Mouse (Mus musculus) kidney, postnatal 0 days (tissue): Measurements from ENCODE around the gene Sin3a. TPM values are rescaled to one million over a fixed set of nuclear protein-coding genes. Genes with fewer than 3 reads are reported as not detected.
A peak's percentile ranks its signal among the peaks of the same experiment; 100 is the strongest.

Experiments
- ATAC-seq: fragments of 200-750 bp; cut with Nextera tagmentation; replicated peaks from 2 replicates; pipeline ENCODE4 v1.8.0; 2017; ENCODE audit warnings: low read depth, moderate number of reproducible peaks, moderate TSS enrichment, moderate library complexity; ENCODE audit not compliant: low FRiP score
- DNase-seq: peaks from one replicate; pipeline ENCODE4 v3.0.0-alpha.2; 2016; ENCODE audit warnings: low spot score
- H3K27ac ChIP-seq: fragments of 300-500 bp; sonication (generic); 2 replicates; pipeline ENCODE4 v1.5.1; 2014; ENCODE audit warnings: mild to moderate bottlenecking
- H3K27me3 ChIP-seq: fragments of 300-500 bp; sonication (generic); 2 replicates; pipeline ENCODE4 v1.6.1; 2014; ENCODE audit warnings: low read length, mixed read lengths; ENCODE audit not compliant: insufficient read depth
- H3K36me3 ChIP-seq: fragments of 300-500 bp; sonication (generic); 2 replicates; pipeline ENCODE4 v1.6.1; 2014; ENCODE audit warnings: low read length, mixed read lengths; ENCODE audit not compliant: insufficient read depth
- H3K4me1 ChIP-seq: fragments of 300-500 bp; sonication (generic); replicated peaks from 2 replicates; pipeline ENCODE4 v1.6.1; 2014; ENCODE audit warnings: antibody characterized with exemption, low read length, mixed read lengths; ENCODE audit not compliant: insufficient read depth
- H3K4me2 ChIP-seq: fragments of 300-500 bp; sonication (generic); 2 replicates; pipeline ENCODE4 v1.6.1; 2014; ENCODE audit warnings: mild to moderate bottlenecking, low read length, moderate library complexity, mixed read lengths
- H3K4me3 ChIP-seq: fragments of 300-500 bp; sonication (generic); replicated peaks from 2 replicates; pipeline ENCODE4 v1.5.1; 2014; ENCODE audit warnings: low read depth, low read length
- H3K9ac ChIP-seq: fragments of 300-500 bp; sonication (generic); 2 replicates; pipeline ENCODE4 v1.6.1; 2014; ENCODE audit warnings: low read depth, low read length
- H3K9me3 ChIP-seq: fragments of 300-500 bp; sonication (generic); replicated peaks from 2 replicates; pipeline ENCODE4 v1.6.1; 2016; ENCODE audit warnings: low read length, inconsistent platforms, mixed read lengths
- CTCF ChIP-seq: IDR thresholded peaks from 2 replicates; pipeline ENCODE4 v1.5.1; 2016; ENCODE audit warnings: antibody characterized with exemption, low read depth, mild to moderate bottlenecking, moderate library complexity
- WGBS: fragments of 180-500 bp; shearing (Covaris S2); extraction: QIAGEN DNeasy Blood & Tissue Kit; methylation state at CpG from one replicate; pipeline ENCODE4 v1.1.7; 2014; 5-methylcytosine and 5-hydroxymethylcytosine counted together
- polyA plus RNA-seq: library from polyadenylated mRNA; unstranded; fragments of >200 nt; fragmentation: Nextera tagmentation; extraction: Ambion mirVana; gene quantifications from 2 replicates; pipeline ENCODE4 v1.2.1, GENCODE M21; 2015

Gene Sin3a
- polyA plus RNA-seq, 1 experiment from 2014 or later: 21.3 TPM

DNA sequence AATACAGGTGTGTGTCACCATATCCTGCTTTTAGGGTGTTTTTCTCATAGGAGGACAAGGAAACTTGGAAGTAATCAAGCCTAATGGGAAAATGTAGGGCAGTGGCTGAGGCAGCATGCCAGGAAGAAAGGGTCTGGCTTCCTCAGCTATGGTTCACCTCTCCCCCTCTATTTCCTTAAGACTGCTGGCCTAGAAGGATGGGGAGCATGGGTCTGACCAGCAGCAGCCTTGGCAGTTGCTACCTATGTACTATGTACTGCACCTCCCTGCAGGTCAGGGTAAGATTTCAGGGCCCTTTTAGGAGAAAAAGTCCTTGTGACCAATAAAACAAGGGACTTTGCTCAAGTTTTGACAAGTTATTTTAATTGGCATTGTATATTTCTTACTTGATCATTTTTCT lies 57.8 kb downstream of the Sin3a start:
- no peak for ATAC-seq
- no peak overlapping the region for H3K27ac ChIP-seq
- no peaks in the 10 kb centered on the region for H3K4me1 ChIP-seq
- no peak for DNase-seq
- H3K4me3 ChIP-seq: no peak overlapping the region; the same call in 1 of the 2 replicates
- H3K9me3 ChIP-seq: no peaks in the 10 kb centered on the region
- no peak for TF ChIP-seq CTCF
- no peaks in the 10 kb centered on the region for H3K27me3 ChIP-seq
- H3K4me2 ChIP-seq: peak overlapping the region; percentile 95
- no peak overlapping the region for H3K9ac ChIP-seq
- peaks cover 25% of the 10 kb centered on the region for H3K36me3 ChIP-seq

DNA sequence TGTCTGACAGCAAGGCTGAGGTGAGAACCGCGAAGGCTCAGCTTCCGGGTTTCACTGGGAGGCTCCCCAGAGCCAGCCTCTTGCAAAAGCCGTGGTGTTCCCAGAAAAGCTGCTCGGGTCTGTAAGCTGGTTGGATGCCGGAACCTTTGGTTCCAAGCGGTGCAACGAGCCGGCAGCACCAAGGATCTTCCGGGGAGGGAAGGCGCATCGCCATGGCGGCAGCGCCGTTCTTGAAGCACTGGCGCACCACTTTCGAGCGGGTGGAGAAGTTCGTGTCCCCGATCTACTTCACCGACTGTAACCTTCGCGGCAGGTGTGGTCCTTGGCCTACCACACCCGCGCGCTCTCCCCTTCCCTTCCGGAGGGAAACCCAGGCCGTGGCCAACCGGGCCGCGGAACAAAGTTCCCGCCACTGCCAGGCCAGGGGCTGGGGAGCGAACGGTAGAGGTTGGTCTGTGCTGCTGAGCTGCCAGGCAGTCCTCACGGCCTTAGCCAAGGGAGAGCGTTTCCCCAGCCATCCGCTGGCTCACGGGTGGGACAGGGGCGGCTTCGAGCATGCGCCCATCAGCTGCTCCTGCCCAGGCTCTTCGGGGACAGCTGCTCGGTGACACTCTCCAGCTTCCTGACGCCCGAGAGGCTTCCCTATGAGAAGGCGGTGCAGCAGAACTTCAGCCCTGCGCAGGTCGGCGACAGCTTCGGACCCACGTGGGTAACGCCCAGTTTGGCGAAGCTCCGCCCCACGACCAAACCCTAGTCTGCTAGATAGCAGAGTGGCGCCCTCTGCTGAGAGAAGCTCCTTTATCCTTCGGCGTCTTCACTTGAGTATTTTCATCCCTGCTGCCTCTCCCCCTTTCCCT lies 59.0 kb downstream of the Sin3a start, which contains the start of gene Man2c1:
Gene Man2c1, plus strand, starts transcription at position 114 of the 857 bp plus-strand sequence.
- DNase-seq (peak; percentile 96), ATAC-seq (peak; percentile 91)
- H3K4me3 ChIP-seq: peak within 1 kb of the TSS; percentile 84
- WGBS: under 1% methylated on average over 58 of the region's 58 CpGs
- H3K4me1 ChIP-seq: no peaks in the 10 kb centered on the region
- no peaks in the 10 kb centered on the region for H3K9me3 ChIP-seq
- no peaks in the 10 kb centered on the region for H3K27me3 ChIP-seq
- TF ChIP-seq CTCF: peak; percentile 89
- H3K4me2 ChIP-seq: peak within 1 kb of the TSS; percentile 95
- H3K36me3 ChIP-seq: peaks cover 24% of the 10 kb centered on the region
- peak within 1 kb of the TSS; percentile 99 for H3K27ac ChIP-seq
- peak within 1 kb of the TSS; percentile 81 for H3K9ac ChIP-seq

DNA sequence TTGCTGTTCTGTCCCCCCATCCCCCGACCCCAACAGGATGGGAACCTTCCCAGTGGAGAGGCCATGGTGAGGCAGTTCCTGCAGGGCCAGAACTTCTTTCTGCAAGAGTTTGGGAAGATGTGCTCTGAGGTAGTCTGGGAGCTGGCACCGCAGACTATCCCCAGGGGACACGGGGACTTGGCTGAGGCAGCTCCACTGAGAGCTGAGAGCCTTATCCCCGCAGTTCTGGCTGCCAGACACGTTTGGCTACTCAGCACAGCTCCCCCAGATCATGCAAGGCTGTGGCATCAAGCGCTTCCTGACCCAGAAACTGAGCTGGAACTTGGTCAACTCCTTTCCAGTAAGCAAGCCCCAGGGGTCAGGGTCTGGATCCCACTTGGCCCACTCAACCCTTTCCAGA lies 65.4 kb downstream of the Sin3a start:
- peaks cover 48% of the 10 kb centered on the region for H3K36me3 ChIP-seq
- ATAC-seq: no peak

DNA sequence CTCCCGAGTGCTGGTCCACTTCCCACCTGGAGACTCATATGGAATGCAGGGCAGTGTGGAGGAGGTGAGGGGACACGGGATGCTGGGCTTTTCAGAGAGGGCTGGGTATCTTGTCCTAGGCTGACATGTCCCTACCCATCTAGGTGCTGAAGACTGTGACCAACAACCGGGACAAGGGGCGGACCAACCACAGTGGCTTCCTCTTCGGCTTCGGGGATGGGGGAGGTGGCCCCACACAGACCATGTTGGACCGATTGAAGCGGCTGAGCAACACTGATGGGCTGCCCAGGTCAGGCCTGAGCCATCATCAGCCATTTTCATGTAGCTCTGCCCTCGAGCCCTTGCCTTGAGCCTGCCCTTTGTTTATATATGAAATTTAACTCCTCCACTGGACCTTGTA lies 65.9 kb downstream of the Sin3a start:
- Histone ChIP-seq H3K4me3 (no peak overlapping the region), H3K36me3 (peaks cover 51% of the 10 kb centered on the region)

More for the DNA sequence above, 65.4 kb downstream of the Sin3a start:
- no peak for DNase-seq
- H3K27me3 ChIP-seq: no peaks in the 10 kb centered on the region
- H3K9ac ChIP-seq: no peak overlapping the region
- no peaks in the 10 kb centered on the region for H3K9me3 ChIP-seq
- H3K4me3 ChIP-seq: no peak overlapping the region
- TF ChIP-seq CTCF: no peak
- no peak overlapping the region for H3K4me2 ChIP-seq
- H3K4me1 ChIP-seq: no peaks in the 10 kb centered on the region
- H3K27ac ChIP-seq: no peak overlapping the region
- 78% methylated on average over 6 of the region's 6 CpGs for WGBS

DNA sequence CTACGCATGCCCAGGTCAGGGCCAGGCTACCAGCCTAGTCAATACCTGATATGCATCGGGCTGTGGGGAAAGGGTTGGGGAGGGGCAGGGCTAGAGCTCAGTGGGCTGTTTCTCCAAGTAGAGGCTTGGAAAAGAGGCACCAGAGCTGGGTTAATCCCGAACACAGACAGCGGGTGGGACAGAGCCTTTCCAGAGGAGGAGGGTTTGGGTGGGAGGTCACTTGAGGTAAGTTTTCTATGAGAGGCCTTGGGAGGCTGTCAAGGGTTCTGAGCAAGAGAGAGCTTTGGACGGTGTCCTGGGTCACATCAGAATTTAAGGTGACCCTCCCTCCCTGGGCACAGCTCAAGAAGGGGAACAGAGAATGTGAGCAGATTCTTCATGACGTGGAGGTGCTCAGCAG lies 66.7 kb downstream of the Sin3a start:
- WGBS: 92% methylated on average over 6 of the region's 6 CpGs
- no peak overlapping the region for H3K4me2 ChIP-seq
- H3K36me3 ChIP-seq: peaks cover 52% of the 10 kb centered on the region
- DNase-seq (no peak), ATAC-seq (no peak)
- no peak overlapping the region for H3K9ac ChIP-seq
- H3K27me3 ChIP-seq: no peaks in the 10 kb centered on the region
- TF ChIP-seq CTCF: no peak
- H3K9me3 ChIP-seq: no peaks in the 10 kb centered on the region
- H3K4me1 ChIP-seq: no peaks in the 10 kb centered on the region
- H3K27ac ChIP-seq: no peak overlapping the region
- H3K4me3 ChIP-seq: no peak overlapping the region

More for the DNA sequence above, 65.9 kb downstream of the Sin3a start:
- no peaks in the 10 kb centered on the region for H3K4me1 ChIP-seq
- ATAC-seq (no peak), DNase-seq (no peak)
- no peak for TF ChIP-seq CTCF
- no peak overlapping the region for H3K9ac ChIP-seq
- WGBS: 81% methylated on average over 9 of the region's 9 CpGs
- H3K9me3 ChIP-seq: no peaks in the 10 kb centered on the region
- H3K27me3 ChIP-seq: no peaks in the 10 kb centered on the region
- no peak overlapping the region for H3K4me2 ChIP-seq
- no peak overlapping the region for H3K27ac ChIP-seq

DNA sequence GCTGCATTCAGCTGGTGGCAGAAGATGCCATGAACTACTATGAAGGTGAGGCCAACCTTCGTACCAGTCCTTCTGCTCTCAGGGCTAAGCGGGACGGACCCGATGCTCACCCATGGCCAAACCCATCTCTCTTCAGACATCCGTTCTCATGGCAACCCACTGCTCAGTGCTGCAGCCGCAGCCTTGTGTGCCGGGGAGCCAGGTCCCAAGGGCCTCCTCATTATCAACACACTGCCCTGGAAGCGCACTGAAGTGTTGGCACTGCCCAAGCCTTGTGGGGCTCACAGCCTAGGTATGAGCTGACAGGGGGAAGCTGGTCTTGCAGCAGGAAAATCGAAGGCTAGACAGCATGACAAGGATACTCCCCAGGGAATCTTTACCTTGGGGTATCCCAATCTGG lies 67.3 kb downstream of the Sin3a start:
- Histone ChIP-seq H3K27me3 (no peaks in the 10 kb centered on the region), H3K36me3 (peaks cover 54% of the 10 kb centered on the region), H3K9me3 (no peaks in the 10 kb centered on the region), H3K27ac (no peak overlapping the region), H3K4me1 (no peaks in the 10 kb centered on the region), H3K4me2 (no peak overlapping the region), H3K4me3 (no peak overlapping the region), H3K9ac (no peak overlapping the region)
- 94% methylated on average over 9 of the region's 9 CpGs for WGBS
- TF ChIP-seq CTCF: no peak
- no peak for ATAC-seq
- no peak for DNase-seq
